Mouse (Mus musculus) CD4-positive, CD25-positive, alpha-beta regulatory T cell, adult 2 months (primary cell): ENCODE data around the gene Ros1.

ENCODE experiments used
- DNase-seq: peaks from one replicate; pipeline ENCODE4 v3.0.0-alpha.2; 2012; ENCODE audit warnings: low read depth, low spot score

The Ros1 gene

DNA sequence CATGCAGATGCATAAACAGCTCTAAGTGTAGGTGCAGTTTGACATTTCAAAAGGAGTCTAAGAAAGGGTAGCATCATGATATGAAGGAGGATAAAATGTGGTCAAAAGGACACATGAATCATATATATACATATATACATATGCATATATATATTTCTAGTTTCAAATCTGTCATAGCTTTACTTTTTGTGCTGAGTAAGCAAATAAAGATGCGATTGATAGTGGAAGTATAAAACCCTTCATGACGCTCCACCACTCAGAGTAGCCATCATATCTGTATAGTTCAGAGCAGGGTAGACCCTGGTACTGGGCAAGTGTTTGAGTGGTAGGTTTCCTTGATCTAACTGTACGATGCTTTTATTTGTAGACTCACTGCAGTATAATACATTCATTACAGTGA, 35.3 kb downstream of the Ros1 start:
- DNase-seq, result no peak

GRCm38 (mm10) chr10:52133354-52134074, 61.5 kb downstream of the Ros1 start:
- DNase-seq, result no peak

GRCm38 (mm10) chr10:52130762-52131161, 64.3 kb downstream of the Ros1 start:
- no peak for DNase-seq

GRCm38 (mm10) chr10:52128874-52129412, 66.1 kb downstream of the Ros1 start:
- no peak for DNase-seq

DNA sequence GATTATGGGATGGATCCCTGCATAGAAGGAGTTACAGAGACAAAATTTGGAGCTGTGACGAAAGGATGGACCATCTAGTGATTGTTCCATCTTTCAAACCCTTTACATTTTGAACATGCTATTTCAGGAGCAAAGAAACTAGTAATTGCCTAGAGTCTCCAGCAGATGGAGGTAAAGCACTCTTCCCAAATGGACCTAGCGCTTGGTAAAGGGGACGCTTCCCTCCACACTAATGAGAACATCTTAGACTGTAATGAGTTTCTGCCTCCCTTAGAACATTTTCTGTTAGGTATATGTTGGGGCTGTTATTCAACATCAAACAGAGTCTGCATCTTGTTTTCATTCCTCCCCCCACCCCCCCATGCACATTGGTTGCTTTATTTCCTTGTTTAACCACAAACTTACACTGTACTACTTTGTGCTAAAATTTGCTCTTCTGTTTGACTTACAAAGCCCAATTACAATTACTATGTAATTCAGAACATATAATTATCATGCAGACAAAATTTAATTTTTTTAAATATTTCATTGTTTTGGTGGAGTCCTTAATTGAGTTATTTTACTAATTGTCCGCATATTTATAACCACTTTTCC, 88.8 kb downstream of the Ros1 start:
- DNase-seq, result peak; percentile 23

DNA sequence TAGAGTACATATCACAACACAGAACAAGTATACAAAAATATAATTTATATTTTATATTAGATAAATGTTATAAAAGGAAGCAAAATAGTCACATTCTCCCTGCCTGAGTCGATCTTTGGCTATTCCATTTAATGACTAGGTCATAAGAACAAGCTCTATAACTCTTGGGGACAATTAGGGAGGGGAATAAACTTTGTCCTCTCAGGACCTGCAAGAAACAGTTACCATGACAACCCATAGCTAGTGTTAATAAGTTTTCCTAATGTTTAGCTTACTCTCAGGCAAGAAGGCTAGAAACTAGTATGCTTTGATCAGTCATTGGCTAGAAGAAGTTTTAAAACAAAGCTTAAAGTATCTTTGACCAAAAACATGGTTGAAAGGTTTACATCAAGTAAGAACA, 93.8 kb downstream of the Ros1 start:
- no peak for DNase-seq

GRCm38 (mm10) chr10:52092181-52092580, 102.9 kb downstream of the Ros1 start:
- no peak for DNase-seq

DNA sequence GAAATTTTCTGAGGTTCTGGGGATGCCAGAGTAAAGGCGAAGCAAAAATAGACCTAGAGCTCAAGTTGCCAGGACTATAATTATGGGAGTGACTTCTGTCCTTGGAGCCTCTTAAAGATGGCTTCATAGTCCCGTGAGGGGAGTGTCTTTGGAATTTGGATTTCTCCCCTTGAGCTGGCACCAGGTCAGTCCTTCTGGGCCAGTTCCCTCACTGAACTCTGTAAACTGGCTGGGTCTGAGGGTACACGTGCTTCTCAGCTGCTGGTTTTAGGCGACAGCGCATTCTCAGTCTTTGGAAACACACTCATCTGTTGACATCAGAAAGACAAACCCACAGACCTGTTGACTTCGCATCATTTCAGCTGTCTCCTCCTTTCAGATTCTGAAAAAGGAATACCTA, 108.4 kb downstream of the Ros1 start:
- DNase-seq, result no peak

- peak; percentile 3 for DNase-seq
Observed at GRCm38 (mm10) chr10:52072482-52072881, 122.6 kb downstream of the Ros1 start.

- no peak for DNase-seq
Observed at GRCm38 (mm10) chr10:52048287-52048686, 146.8 kb downstream of the Ros1 start.

DNA sequence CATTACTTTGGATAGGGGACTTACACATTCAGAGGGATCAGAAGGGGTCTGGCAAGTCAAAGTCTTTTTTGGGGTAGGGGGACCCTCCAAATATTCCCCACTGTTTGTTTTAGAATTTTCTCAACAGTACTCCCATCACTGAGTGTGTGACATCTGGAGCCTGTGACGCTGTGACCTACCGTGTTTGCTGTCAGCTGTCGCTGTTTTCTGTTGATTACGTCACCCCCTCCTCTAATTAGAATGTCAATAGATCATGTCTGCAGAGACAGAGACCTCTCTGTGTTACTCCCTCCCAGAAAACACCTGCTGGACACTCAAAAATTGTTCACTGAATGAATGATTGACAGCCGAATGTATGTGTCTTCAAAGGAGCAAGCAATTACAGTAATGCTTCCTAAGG, 152.0 kb downstream of the Ros1 start:
- DNase-seq, result no peak

GRCm38 (mm10) chr10:52039392-52039791, 155.7 kb downstream of the Ros1 start:
- no peak for DNase-seq

DNA sequence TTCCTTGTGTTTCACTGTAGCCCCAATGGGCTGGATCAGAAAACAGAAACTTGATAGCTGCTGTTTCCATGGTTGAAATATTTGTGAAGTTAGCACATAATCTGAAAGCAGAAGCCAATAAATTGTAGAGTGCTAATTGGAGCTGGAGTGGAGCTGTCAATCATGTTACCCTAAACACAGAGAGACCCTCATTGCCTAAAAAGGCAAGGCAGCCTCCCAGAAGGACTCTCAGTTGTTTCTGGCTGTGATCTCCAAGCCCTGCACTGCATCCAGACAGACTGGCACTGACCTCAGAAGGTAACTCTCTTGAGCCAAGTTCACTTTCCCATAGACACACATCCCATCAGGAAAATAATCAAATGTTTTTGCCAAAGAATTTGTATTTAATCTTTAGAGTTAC, 161.3 kb downstream of the Ros1 start:
- no peak for DNase-seq

- DNase-seq, result no peak
Observed at GRCm38 (mm10) chr10:52029421-52030080, 165.5 kb downstream of the Ros1 start.

DNA sequence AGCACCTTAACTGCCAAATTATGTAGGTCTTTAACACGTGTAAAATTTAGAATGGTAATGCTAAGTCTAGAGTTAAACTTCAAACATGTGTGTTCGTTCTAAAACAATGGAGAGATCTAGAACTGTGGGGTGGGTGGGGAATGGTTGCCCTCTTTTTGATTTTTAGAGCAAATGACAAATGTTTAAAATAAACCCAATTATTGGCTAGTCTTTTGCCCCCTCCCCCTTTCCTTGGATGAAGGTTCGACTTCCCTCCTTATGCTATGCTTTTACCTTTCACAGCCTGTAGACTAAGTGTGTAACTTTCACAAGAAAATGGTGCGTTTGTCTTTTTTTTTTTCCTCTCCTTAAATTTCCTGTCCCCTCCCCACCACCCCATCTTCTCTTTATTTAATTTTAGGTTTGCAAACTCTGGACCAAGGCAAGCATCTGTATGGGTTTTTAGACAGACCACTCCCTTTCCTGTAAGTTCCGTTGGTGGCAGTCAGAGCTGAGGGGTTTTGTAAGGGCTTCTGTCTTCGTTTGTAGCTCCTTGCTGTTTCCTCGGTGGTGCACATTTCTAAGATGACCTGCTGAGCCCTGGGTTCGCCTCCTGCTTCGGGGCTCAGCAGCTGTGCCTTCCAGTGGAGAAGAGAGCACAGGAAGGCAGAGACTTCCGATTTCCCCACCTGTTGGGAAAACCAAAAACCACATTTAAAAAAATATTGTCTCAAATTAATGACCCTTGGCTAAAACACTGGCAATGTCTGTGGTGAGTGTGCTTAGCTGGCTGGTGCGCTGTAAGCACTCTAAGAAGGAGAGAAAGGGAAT, 166.3 kb downstream of the Ros1 start:
- no peak for DNase-seq

GRCm38 (mm10) chr10:52027161-52028035, 167.6 kb downstream of the Ros1 start:
- no peak for DNase-seq

GRCm38 (mm10) chr10:52025821-52026220, 169.2 kb downstream of the Ros1 start:
- DNase-seq, result no peak

GRCm38 (mm10) chr10:52025291-52025690, 169.8 kb downstream of the Ros1 start:
- no peak for DNase-seq

DNA sequence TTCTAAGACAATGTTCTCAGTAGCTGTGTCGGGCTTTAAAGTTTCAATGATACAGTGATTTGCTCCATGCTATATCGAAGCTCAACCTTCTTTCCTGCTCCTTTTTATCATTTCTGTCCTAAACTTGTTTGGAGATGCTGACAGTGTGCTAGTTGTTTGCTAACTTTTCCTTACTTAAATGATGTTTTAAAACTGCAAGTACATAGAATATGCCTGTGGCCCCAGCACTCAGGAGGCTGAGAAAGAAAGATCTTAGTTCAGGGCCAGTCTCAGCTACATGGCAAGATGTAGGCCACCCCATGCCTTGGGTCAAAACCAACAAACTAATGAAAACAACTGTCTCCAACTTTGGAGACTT, 171.0 kb downstream of the Ros1 start:
- DNase-seq, result no peak

GRCm38 (mm10) chr10:52023213-52024052, 171.6 kb downstream of the Ros1 start:
- DNase-seq, result no peak
